Mouse (Mus musculus) spleen, adult 2 months (tissue): ENCODE measurements around the gene Gan. TPM values are rescaled to one million over a fixed set of nuclear protein-coding genes. Genes with fewer than 3 reads are reported as not detected.
A peak's percentile ranks its signal among the peaks of the same experiment; 100 is the strongest.

Experiments
- DNase-seq, 2 experiments: peaks; one replicate each; pipeline versions ENCODE4 v3.0.0 to v3.0.0-alpha.2; 2012 to 2021; ENCODE audit warnings: low spot score in 2 of 2, low read depth in 1 of 2
- H3K27ac ChIP-seq: fragments of 200-500 bp; 2 replicates; pipeline ENCODE4 v1.5.1; 2012; ENCODE audit warnings: low read length, inconsistent platforms; ENCODE audit not compliant: insufficient read depth
- H3K27me3 ChIP-seq: fragments of 200-500 bp; 2 replicates; pipeline ENCODE4 v1.6.1; 2012; ENCODE audit warnings: mild to moderate bottlenecking, moderate library complexity, low read length, inconsistent platforms; ENCODE audit not compliant: control insufficient read depth, insufficient read depth
- H3K36me3 ChIP-seq: fragments of 200-500 bp; 2 replicates; pipeline ENCODE4 v1.6.1; 2012; ENCODE audit warnings: mild to moderate bottlenecking, low read length, inconsistent platforms; ENCODE audit not compliant: control insufficient read depth, insufficient read depth
- H3K4me1 ChIP-seq: fragments of 200-500 bp; 2 replicates; pipeline ENCODE4 v1.6.1; 2011; ENCODE audit warnings: inconsistent platforms; ENCODE audit not compliant: control insufficient read depth, insufficient read depth, insufficient read length
- H3K4me3 ChIP-seq: fragments of 200-500 bp; 2 replicates; pipeline ENCODE4 v1.5.1; 2011; ENCODE audit warnings: mild to moderate bottlenecking, inconsistent platforms; ENCODE audit not compliant: insufficient read depth, insufficient read length; ENCODE audit errors: extremely low read depth
- CTCF ChIP-seq: fragments of 200-500 bp; IDR thresholded peaks from 2 replicates; pipeline ENCODE4 v1.5.1; 2011; ENCODE audit warnings: mild to moderate bottlenecking, inconsistent platforms; ENCODE audit not compliant: insufficient read depth, insufficient read length, insufficient replicate concordance; ENCODE audit errors: extremely low read depth
- POLR2A ChIP-seq: fragments of 200-500 bp; IDR thresholded peaks from 2 replicates; pipeline ENCODE4 v1.6.1; 2011; ENCODE audit warnings: low read depth, low read length, inconsistent platforms
- WGBS: fragments of 180-500 bp; shearing (Covaris S2); methylation state at CpG from one replicate; pipeline ENCODE4 v1.1.7; 2018; 5-methylcytosine and 5-hydroxymethylcytosine counted together
- polyA plus RNA-seq: library from polyadenylated mRNA; depleted of rRNA; stranded (reverse); fragments of >200 nt; gene quantifications from 2 replicates; pipeline ENCODE4 v1.2.3, GENCODE M21; 2012

Gan gene
- polyA plus RNA-seq, 1 experiment: 2.9 TPM

GRCm38 (mm10) chr8:117256292-117256938 is 98.5 kb downstream of the Gan start:
- 1% methylated on average over 82 of the region's 92 CpGs for WGBS
- Histone ChIP-seq H3K4me1 (peaks cover 14% of the 10 kb centered on the region; the same call in 1 of the 2 replicates), H3K36me3 (no peaks in the 10 kb centered on the region), H3K27me3 (no peaks in the 10 kb centered on the region), H3K27ac (peak overlapping the region; percentile 42), H3K4me3 (peak overlapping the region; percentile 89)
- DNase-seq: peak; percentile 72 to 95
- TF ChIP-seq CTCF (no peak), POLR2A (peak; percentile 68)

GRCm38 (mm10) chr8:117257029-117257820 is 99.3 kb downstream of the Gan start, which contains the start of gene Cmip:
Gene Cmip (plus strand): TSS chr8:117257064.
- WGBS: under 1% methylated on average over 46 of the region's 65 CpGs
- no peaks in the 10 kb centered on the region for H3K36me3 ChIP-seq
- no peaks in the 10 kb centered on the region for H3K27me3 ChIP-seq
- no peak for TF ChIP-seq POLR2A
- no peak for TF ChIP-seq CTCF
- H3K4me3 ChIP-seq: peak within 1 kb of the TSS; percentile 89
- peak in 1 of 2 experiments; percentile 57 for DNase-seq
- peaks cover 20% of the 10 kb centered on the region; the same call in 1 of the 2 replicates for H3K4me1 ChIP-seq
- peak within 1 kb of the TSS; percentile 80 for H3K27ac ChIP-seq

GRCm38 (mm10) chr8:117257821-117258575 is 100.1 kb downstream of the Gan start:
- WGBS: under 1% methylated on average over 22 of the region's 22 CpGs
- H3K4me1 ChIP-seq: peaks cover 23% of the 10 kb centered on the region; the same call in 1 of the 2 replicates
- TF ChIP-seq POLR2A: no peak; the same call in 1 of the 2 replicates
- no peak for TF ChIP-seq CTCF

GRCm38 (mm10) chr8:117258576-117259040 is 100.7 kb downstream of the Gan start:
- Histone ChIP-seq H3K4me3 (peak overlapping the region; percentile 89), H3K36me3 (no peaks in the 10 kb centered on the region), H3K27ac (peak overlapping the region; percentile 80), H3K27me3 (no peaks in the 10 kb centered on the region), H3K4me1 (peaks cover 28% of the 10 kb centered on the region; the same call in 1 of the 2 replicates)
- DNase-seq: no peak
- no peak for TF ChIP-seq CTCF
- TF ChIP-seq POLR2A: no peak
- 2% methylated on average over 6 of the region's 6 CpGs for WGBS

More at GRCm38 (mm10) chr8:117257821-117258575, 100.1 kb downstream of the Gan start:
- Histone ChIP-seq H3K4me3 (peak overlapping the region; percentile 89), H3K36me3 (no peaks in the 10 kb centered on the region), H3K27me3 (no peaks in the 10 kb centered on the region), H3K27ac (peak overlapping the region; percentile 80)
- DNase-seq: peak in 1 of 2 experiments; percentile 21

- TF ChIP-seq CTCF (no peak), POLR2A (no peak)
- 71% methylated on average over 11 of the region's 11 CpGs for WGBS
- Histone ChIP-seq H3K4me1 (peaks cover 28% of the 10 kb centered on the region; the same call in 1 of the 2 replicates), H3K27me3 (no peaks in the 10 kb centered on the region), H3K27ac (0 out of 2 replicates have a peak overlapping the region, but pooled peaks have one; percentile 80), H3K4me3 (peak overlapping the region; percentile 89; the same call in 1 of the 2 replicates), H3K36me3 (no peaks in the 10 kb centered on the region)
- DNase-seq: no peak
Observed at GRCm38 (mm10) chr8:117259431-117260001, 101.6 kb downstream of the Gan start.
